Mouse (Mus musculus) testis, adult 2 months (tissue): ENCODE measurements around the gene Gm49601.

Experiments used
- CTCF ChIP-seq: fragments of 200-500 bp; IDR thresholded peaks from 2 replicates; pipeline ENCODE4 v1.5.1; 2012; ENCODE audit warnings: low read depth, mild to moderate bottlenecking, inconsistent platforms, low read length, moderate library complexity; ENCODE audit not compliant: control insufficient read depth, insufficient read depth, insufficient replicate concordance
- POLR2A ChIP-seq: fragments of 200-500 bp; IDR thresholded peaks from 2 replicates; pipeline ENCODE4 v1.6.1; 2012; ENCODE audit warnings: low read depth, mild to moderate bottlenecking, inconsistent platforms, low read length, moderate library complexity; ENCODE audit not compliant: control insufficient read depth

DNA sequence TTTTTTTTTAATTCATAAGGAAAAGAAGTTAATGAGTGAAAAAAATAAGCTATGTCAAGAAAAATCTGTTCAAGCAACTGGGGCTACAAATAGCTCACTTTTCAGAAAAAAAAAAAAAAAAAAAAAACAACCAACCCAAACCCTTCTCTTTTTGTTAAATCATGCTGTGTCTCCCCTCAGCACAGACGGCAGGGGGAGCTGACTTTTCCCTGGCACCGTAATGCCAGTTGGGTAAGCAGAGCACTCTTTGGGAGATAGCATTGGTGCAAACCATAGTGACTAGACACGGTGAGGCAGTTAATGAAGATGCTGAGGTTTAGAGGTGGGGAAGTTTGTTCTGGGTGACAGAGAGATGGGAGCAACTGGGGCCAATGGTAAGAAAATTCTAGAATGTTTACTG, 5.8 kb upstream of the Gm49601 start:
- TF ChIP-seq POLR2A = no peak
- no peak for TF ChIP-seq CTCF
